Mouse (Mus musculus): ENCODE measurements around the gene Slc16a6.

The Slc16a6 gene

GRCm38 (mm10) chr11:109410197-109410980 is 63.0 kb downstream of the Slc16a6 start:
- DNase-seq, result no peak

GRCm38 (mm10) chr11:109406431-109406830 is 67.0 kb downstream of the Slc16a6 start:
- no peak for DNase-seq
